Mouse (Mus musculus): ENCODE measurements around the gene Cdc40. TPM values are rescaled to one million over a fixed set of nuclear protein-coding genes. Genes with fewer than 3 reads are reported as not detected.

Gene Cdc40
- 10 to 100 TPM; 34.6 to 35.1 TPM for total RNA-seq (2021)
- long read RNA-seq, experiment 1, transcript Cdc40-201 (15 exons, 3,534 nt) = major isoform, 17 of 18 reads
- long read RNA-seq, experiment 1, partial matches to known transcripts = 0 of 18 reads
- long read RNA-seq, experiment 1, other reads (novel, unspliced or antisense) = 1 of 18 reads
- long read RNA-seq, experiment 2, transcript Cdc40-201 (15 exons, 3,534 nt) = major isoform, 22 of 31 reads
- long read RNA-seq, experiment 2, partial matches to known transcripts = 4 of 31 reads
- long read RNA-seq, experiment 2, other reads (novel, unspliced or antisense) = 3 of 31 reads

DNA sequence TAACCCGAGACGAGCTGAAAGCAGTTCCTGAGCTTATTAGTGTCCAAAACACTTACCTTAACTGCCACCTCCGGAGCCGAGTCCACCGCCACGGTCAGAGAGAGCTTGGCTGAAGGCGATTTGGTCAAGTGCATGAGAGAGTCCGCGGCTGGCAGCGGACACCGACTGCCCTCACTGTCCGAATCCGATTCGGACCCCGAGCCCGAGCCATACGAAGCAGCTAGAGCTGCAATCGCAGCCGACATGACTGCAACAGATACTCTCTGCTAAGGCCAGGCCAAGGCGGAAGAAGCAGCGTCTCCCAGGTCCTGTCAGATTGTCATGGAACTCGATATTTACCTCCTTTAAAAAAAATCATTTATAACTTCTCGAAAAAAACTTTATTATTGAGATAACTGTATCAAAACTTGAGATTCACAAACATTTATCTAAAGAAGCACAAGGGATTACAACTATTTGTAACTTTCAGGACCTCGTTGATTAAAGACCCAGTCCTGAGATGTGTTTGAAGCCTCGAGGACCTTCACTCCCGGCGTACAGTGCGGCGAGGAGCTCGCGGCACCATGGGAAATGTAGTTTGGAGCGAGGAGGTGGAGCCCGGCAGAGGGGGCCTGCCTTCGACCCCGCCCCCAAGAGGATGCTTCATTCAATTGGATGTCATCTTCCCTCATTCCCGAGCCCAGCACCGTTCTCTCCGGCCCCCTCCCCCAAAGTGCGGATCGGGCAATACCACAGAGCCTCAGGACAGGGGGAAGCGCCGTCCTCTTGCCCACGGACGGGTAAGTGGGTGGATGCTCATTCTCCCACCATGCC lies at the start of gene Cdc40, which contains the start of gene Wasf1:
Gene Cdc40 (minus strand): TSS at position 481 of the 813 bp plus-strand sequence.
Gene Wasf1 (plus strand): TSS at position 645 of the 813 bp plus-strand sequence.
- DNase-seq (ENCODE audit: low spot score in 2 of 2) = peak; percentile 82 to 95

DNA sequence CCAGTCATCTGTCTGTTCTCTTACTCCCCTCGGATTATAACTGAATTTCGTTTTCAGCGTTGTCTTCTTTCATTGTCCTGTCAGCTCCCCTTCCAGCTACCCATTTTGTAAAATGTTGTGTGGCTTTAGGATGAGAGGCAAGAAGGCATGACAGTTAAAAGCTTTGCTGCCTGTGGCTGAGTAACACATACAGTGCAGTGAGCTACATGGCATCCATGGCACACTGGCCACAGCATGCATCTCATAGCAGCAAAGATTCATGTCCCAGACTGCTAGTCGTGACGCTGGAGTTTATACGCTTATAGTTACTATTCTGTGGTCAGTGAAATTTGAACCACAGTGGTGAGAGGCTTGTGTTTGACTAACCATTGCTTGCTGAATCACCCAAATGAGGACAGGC lies 36.4 kb upstream of the Cdc40 start:
- DNase-seq (ENCODE audit: low spot score in 2 of 2) = no peak

DNA sequence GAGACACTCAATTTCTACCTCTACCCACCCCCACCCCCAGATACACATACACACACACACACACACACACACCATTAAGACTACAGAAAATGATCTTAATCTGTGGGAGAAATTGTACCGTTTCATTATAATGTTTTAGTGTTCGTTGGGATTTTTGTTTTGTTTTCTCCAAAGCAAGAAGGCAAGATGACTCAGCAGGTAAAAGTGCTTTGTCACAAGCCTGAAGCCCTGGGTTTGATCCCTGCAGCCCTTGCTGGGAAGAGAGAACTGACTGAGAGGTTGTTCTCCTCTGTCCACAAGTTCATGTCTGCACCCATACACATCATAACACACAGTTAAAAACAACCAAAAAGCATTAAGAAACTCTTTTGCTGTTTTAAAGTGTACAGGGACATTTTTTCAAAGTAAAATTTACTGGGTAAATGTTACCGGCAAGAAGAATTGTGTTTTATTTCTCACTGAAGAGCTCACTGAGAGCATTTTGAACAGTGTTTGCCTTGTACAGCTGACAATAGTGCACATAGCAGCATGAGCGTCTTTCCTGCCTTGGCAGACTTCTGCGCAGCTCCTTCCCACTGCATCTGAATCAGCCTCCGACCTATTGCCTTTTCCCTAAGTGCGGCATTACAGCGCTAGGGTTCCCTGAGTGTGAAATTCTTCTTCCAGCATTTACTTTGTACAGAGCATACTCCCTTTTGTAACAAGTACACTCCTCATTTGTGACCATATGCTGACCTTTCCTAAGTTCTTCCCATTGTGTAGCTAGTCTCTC lies 35.7 kb upstream of the Cdc40 start:
- no peak for DNase-seq (ENCODE audit: low spot score in 2 of 2)

DNA sequence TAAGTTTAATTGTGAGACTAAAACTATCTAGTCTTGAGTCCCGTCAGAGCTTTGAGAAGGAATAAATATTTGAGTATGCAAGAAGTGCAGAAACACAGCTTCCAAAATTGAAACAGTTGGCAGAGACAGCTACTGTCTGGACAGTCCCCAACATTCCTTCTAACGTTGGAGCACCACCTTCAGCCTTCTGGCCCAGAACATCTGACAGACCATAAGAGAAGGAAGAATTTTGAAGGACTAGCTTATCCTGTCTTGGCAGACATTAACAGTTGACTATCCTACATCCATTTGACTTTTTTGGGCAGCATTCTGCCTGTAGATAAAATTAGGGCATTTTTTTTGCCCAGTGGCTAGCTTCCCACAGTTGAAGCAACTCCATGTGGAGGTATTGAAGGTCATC lies 32.1 kb upstream of the Cdc40 start:
- DNase-seq (ENCODE audit: low spot score in 2 of 2) = no peak

DNA sequence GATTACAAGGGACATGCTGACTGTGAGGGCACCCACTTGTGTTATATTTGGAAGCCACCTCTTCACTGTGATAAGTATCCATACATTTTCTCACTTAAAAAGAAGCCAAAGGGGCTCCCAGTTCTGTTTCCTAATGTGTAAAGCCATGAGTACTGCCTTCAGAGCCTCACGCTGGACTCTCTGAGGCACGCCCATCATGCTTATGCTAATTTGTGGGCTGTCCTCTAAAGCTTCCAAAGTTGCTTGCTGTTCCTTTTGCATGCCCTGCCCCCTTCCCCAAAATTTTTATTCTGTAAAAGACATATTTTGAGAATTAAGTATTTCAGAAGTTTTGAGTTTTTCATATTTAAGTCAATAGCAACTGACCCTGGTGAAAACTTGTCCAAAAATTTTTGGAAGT lies 27.7 kb upstream of the Cdc40 start:
- DNase-seq (ENCODE audit: low spot score in 2 of 2) = no peak

DNA sequence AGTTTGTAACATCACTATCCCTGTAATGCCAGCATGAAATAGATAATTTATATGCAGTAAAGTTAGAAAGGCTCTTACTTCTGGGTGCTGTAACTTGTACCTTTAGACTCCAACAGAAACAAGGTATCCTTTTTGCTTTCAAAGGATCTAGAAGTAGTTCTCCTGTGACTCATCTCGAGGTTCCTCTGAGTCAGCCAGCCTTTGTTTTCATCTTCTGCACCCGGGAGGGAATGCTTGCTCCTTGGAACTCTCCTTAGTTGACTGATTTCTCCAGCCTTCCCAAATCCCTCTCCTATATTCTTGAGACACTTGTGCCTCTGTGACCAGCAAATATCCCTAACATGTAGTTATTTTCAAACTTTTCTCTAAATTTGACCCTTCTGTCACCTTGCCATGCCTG lies 25.5 kb upstream of the Cdc40 start:
- no peak for DNase-seq (ENCODE audit: low spot score in 2 of 2)

DNA sequence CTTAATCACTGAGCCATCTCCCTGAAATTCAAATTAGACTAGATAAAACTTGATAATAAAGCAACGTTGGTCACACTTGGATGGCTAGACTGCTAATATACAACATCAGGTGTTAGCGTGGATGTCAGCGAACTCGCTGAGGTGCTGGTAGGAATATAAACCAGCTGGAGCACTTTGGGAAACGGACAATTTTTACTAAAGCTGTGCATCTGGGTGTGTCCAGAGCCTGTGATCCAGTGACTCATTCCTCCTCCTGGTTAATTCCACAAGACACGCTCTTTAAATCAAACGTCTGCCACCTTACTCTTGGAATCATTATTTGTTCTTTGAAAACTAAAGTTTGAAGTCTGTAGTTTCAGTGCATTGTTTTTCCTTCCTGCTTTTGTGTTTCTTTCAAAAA lies 23.7 kb upstream of the Cdc40 start:
- DNase-seq (ENCODE audit: low spot score in 2 of 2) = no peak

DNA sequence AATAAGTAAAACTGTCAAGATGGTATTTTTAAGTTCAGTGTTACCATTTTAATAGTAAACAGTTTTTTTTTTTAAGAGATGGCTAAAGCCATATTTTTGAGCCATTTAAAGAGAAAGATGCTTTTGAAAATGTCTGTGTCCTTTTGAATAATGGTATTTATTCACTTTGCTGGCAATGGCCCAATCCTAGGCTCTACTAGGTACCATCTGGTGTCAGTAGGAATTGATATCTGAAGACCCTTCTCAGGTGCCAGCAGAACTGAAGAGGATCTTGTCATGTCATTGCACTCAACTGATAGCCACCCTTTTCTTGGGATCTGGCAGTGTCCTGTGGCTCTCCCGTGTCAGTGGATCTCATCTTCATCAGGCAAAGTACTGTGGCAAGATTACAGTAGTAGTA lies 23.0 kb upstream of the Cdc40 start:
- no peak for DNase-seq (ENCODE audit: low spot score in 2 of 2)

DNA sequence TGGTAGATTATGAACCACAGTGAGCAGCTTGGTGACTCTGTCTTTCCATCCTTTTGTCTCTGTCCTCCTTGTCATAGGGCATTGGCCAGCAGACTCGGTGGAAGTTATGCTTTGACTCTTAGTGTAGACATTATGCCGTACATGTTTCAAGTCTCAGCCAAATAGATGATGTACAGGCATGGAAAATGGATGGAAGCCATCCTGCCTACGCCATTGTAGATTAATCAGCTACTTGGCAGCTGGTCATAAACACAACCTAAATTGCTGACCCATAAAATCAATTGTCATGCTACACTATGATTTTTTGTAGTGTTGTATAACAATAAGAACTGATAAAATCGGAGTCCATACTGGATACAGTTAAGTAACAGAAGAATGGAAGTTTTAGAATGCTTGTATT lies 18.7 kb upstream of the Cdc40 start:
- no peak for DNase-seq (ENCODE audit: low spot score in 2 of 2)

DNA sequence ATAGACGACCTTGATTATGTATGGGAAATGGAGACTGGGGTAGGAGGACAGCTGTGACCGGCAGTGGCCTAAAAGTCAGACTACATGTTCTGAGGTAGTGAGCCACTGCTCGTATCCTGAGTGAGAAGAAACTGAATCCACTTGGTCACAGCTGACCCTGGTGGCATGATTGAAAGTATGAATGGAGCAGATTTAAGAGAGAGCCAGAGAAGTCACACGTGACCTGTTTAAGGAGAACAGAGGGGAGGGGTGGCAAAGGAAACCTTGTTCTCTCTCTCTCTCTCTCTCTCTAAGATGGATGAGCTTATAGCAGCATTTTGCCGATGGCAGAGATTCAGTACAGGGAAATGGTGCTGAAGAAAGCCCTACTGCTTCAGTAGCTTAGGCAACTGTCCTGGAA lies 13.5 kb upstream of the Cdc40 start:
- no peak for DNase-seq (ENCODE audit: low spot score in 2 of 2)

DNA sequence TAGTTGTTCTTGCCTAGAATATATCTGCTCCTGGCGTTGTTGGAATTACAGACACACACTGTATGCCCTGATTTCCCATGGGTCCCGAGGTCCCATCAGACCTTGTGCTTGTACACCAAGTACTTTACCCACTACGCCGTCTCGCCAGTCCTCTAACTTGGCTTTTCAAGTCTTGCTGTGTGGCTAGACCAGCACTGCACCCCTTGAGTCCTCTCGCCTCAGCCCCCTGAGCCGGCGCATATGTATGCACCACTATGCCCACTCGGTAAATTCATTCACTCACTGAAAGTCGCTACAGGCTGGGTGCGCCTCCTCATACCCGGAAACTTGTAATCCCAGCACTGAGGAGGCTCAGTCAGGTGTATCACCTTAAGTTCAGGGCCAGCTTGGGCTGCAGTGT lies 12.7 kb upstream of the Cdc40 start:
- DNase-seq (ENCODE audit: low spot score in 2 of 2) = no peak

DNA sequence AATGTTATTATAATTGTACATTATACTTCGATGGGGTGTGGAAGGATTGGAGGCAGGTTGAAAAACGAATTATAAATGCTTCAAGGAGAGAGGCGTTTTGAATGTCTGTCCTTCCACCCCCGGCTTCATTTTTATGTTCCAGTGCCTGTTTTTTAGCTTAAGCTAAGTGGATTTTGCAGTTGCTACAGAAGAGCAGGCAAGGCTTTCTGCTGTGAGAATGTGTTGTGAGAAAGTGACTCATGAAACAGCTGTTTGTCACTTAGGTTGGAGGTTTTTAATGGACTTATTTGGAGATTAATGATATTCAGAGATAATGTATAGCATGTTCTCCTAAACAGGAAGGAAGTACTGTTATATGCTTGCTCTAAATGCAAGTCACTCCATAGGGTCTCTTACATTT lies 6.0 kb upstream of the Cdc40 start:
- no peak for DNase-seq (ENCODE audit: low spot score in 2 of 2)

DNA sequence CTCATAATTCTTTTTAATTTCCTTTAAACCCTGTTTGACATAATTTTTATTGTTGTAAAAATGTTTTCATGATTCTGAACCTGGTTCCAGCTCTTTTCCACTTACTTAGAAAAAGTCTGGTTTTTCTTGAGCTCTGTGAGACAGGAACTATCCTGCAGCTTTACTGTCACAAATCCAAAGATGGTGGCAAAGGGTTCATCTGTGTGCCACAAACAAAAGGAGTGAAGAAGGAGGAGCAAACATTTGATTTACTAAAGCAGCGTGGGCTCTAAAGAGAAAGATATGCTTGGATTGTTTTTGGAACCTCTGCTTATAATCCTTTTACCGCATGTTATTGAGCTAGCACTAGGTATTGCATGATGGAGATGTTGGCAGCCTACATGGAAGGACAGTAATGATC lies 4.2 kb upstream of the Cdc40 start:
- DNase-seq (ENCODE audit: low spot score in 2 of 2) = no peak

DNA sequence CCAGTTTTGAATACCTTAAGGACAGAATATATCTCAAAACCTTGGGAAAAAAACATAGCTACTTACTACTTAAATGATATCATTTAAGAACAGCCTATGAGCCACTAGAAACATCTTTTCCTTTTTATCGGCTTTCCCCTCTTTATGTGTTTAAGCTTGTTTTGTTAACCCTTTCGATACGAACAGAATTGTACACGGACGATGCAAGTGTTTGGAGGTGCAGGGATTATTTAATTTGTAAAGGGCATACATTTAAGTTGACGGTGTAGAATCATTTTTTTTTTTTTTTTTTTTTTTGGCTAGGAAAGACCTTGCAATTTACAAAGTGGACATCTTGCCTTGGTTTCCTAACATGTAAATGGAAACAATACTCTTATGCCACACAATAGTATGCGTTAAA lies 2.3 kb upstream of the Cdc40 start:
- DNase-seq (ENCODE audit: low spot score in 2 of 2) = no peak

DNA sequence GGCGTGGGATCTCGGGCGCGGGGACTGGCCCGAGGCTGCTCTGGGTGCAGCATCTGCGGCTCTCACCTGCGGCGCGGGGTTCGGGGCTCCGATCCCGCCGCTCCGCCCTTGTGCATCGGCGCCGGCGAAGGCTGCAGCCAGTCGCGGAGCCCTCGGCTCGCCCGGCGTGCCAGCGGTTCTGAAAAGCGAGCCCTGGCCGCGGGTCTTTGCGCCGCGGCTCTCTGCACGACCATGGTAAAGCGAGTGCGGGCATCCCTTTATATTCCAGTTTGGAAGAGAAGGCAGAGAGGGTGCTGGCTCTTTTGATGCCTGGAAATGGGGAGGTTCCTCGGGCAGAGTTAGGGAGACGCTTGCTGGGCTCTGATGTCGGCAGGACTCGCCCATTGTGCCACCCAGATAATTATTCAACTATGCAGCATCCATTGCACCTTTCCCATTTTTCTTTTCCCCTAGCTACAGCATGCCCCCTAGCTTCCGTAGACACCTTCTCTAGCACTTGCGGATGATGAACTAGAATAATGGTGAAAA lies 1.2 kb upstream of the Cdc40 start:
- DNase-seq (ENCODE audit: low spot score in 2 of 2) = peak in 1 of 2 experiments; percentile 14

DNA sequence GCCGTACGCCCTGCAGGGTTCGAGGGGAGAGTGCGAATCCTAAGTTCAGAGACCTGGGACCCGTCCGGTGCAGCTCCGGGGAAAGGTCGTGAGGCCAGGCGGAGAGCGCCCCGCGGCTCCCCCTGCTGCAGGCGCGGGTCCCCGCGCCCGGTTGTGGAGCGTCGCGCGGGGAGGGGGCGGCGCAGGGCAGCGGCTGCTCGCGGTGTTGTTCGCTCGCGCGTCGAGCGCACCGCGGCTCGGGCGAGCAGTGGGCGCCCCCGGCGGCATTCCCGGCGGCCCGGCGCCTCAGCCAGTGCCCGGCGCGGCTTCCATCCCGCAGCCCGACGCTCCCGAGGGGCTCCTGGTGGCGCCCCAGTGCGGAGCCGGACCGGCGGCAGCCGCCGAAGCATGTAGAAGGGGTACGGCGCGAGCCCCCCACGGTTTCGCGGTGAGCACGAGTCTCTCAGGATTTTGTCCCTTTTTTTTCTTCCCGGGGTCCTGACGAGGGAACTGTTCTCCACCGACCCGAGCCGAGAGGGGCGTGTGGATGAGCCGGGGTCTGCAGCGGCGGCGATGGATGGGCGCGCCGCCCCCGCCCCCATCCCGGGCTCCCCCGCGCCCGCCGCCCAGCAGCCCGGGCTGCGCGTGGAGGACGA lies 650 bp upstream of the Cdc40 start:
- DNase-seq (ENCODE audit: low spot score in 2 of 2) = peak in 1 of 2 experiments; percentile 10

DNA sequence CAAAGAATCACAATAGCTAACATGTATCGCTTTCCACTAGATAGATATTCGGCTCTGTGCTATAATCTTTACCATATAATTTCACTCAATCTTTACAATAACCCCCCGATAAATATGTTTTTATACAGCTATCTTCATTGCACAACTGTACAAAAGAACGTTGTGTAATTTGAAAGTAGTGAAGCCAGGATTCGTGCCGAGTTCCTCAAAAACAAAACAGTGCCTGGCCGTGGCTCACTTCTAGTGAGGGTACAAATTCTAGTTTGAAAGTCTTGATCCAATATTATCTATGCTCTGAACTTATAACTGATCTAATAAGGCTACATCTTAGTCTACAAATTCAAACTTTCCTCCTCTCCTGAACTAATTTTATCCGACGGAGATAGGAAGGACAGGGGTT lies 778 bp downstream of the Cdc40 start:
- no peak for DNase-seq (ENCODE audit: low spot score in 2 of 2)

DNA sequence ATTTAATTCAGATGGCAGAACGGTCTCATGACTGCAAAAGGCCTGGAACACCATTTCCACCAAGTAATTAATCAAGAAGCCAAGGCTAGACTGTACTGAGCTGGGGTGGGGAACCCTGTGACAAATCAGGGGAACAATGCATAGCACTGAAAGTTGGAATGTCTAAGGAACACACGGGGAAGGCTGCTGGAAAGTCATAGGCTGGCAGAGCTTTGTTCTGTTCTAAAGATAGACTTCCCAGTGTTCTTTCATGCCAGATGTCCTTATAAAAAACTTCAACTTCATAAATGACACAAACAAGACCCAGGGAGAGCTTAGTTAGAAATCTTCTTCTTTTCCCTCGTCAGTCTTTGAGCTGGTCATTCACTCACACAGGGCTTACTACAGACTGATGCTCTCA lies 1.9 kb downstream of the Cdc40 start:
- no peak for DNase-seq (ENCODE audit: low spot score in 2 of 2)

DNA sequence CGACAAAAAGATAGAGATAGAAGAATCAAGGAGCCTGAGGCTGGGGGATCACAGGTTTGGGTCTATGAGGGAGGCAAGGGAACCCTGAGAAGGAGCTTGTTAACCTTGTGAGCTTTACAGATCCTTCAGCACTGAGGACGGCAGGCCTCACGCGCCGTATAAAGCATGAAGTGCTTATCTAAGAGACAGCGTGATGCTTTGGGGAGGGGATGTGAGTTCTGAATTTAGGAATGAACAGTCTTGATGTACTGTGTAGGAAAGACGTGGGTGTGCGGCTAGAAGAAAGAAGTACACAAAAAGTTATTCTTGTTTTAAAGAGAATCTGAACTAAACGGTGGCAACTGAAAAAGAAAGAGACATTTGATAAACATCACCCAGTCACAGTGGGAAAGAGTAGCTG lies 3.1 kb downstream of the Cdc40 start:
- no peak for DNase-seq (ENCODE audit: low spot score in 2 of 2)

DNA sequence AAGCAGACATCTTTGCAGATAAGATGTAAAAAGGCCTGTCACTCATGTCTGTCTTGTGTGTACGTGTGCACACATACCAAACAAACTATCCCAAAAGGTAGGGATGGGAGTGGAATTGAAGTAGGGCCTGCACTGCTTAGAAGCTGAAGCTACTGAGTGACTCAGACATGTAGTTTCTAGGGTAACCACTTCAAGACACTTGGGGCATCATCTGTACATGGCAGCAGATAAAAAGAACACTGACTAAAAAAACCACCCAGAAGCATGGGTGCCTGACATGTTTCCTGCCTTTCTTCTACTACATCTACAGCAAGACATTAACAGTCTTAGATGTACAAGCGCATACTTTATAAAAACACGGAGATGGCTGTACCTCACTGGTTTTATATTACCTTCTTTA lies 4.9 kb downstream of the Cdc40 start:
- no peak for DNase-seq (ENCODE audit: low spot score in 2 of 2)

DNA sequence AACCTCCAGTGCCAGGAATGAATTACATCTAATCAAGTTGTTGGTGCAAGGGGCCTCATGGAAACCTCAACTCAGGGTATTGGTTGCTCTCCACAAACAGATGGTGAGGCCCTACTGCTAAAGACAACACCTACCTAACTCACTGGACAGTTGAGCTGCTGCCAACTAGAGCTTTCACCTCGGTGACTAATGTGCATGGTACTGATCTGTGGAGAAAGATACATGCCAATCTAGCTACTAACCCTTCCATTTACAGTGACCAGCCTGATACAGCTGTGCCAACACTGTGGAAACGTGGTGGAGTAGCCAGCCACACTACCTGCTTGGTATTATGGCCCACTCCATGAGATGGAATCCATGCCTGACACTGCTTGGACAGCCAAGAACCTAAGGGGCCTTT lies 11.1 kb downstream of the Cdc40 start:
- DNase-seq (ENCODE audit: low spot score in 2 of 2) = no peak
